Mouse (Mus musculus) thymus, postnatal 14 days (tissue): ENCODE data around the gene Ipo11.
"Not testable (repeated sequence)": the region's sequence is repeated elsewhere in the genome, so short reads cannot be mapped to it uniquely, and the experiment has no call there.

Experiments used
- DNase-seq: peaks from one replicate; pipeline ENCODE4 v3.0.0; 2021

The Ipo11 gene

GRCm38 (mm10) chr13:106936256-106937137 is at the start of gene Ipo11:
TSS of gene Ipo11 (minus strand) at chr13:106936958.
- peak; percentile 92 for DNase-seq

- no peak for DNase-seq
Measured at GRCm38 (mm10) chr13:106961496-106961895, 24.7 kb upstream of the Ipo11 start.

- DNase-seq = no peak
Measured at GRCm38 (mm10) chr13:106960557-106960956, 23.8 kb upstream of the Ipo11 start.

GRCm38 (mm10) chr13:106958286-106958685 is 21.5 kb upstream of the Ipo11 start:
- DNase-seq = no peak

GRCm38 (mm10) chr13:106957554-106957953 is 20.8 kb upstream of the Ipo11 start:
- DNase-seq = no peak

- no peak for DNase-seq
Measured at GRCm38 (mm10) chr13:106954880-106955279, 18.1 kb upstream of the Ipo11 start.

- DNase-seq = no peak
Measured at GRCm38 (mm10) chr13:106947583-106947982, 10.8 kb upstream of the Ipo11 start.

GRCm38 (mm10) chr13:106946594-106947540 is 10.1 kb upstream of the Ipo11 start, which contains the start of gene Dimt1:
TSS of gene Dimt1 (plus strand) at chr13:106947127.
- peak; percentile 95 for DNase-seq

GRCm38 (mm10) chr13:106945518-106945917 is 8.8 kb upstream of the Ipo11 start:
- no peak for DNase-seq

- DNase-seq = no peak
Measured at GRCm38 (mm10) chr13:106942721-106943120, 6.0 kb upstream of the Ipo11 start.

GRCm38 (mm10) chr13:106941211-106941976 is 4.6 kb upstream of the Ipo11 start:
- DNase-seq = no peak

GRCm38 (mm10) chr13:106937138-106937472 is 347 bp upstream of the Ipo11 start:
- no peak for DNase-seq

- no peak for DNase-seq
Measured at GRCm38 (mm10) chr13:106935871-106936255, 895 bp downstream of the Ipo11 start.

- no peak for DNase-seq
Measured at GRCm38 (mm10) chr13:106929201-106929600, 7.6 kb downstream of the Ipo11 start.

GRCm38 (mm10) chr13:106928296-106928695 is 8.5 kb downstream of the Ipo11 start:
- no peak for DNase-seq

GRCm38 (mm10) chr13:106925921-106926320 is 10.8 kb downstream of the Ipo11 start:
- not testable (repeated sequence) for DNase-seq

- DNase-seq = no peak
Measured at GRCm38 (mm10) chr13:106918322-106919050, 18.3 kb downstream of the Ipo11 start.

GRCm38 (mm10) chr13:106913125-106913736 is 23.5 kb downstream of the Ipo11 start:
- DNase-seq = no peak

- DNase-seq = no peak
Measured at GRCm38 (mm10) chr13:106910096-106910495, 26.7 kb downstream of the Ipo11 start.

GRCm38 (mm10) chr13:106907273-106907672 is 29.5 kb downstream of the Ipo11 start:
- no peak for DNase-seq

GRCm38 (mm10) chr13:106905154-106905553 is 31.6 kb downstream of the Ipo11 start:
- DNase-seq = not testable (repeated sequence)

GRCm38 (mm10) chr13:106904637-106905036 is 32.1 kb downstream of the Ipo11 start:
- DNase-seq = no peak
